Mouse (Mus musculus): Measurements from ENCODE around the gene Exoc8. TPM values are rescaled to one million over a fixed set of nuclear protein-coding genes. Genes with fewer than 3 reads are reported as not detected.

Gene Exoc8
- polyA plus RNA-seq, 1 experiment from 2014 or later = 11.7 TPM

Other genes starting within 250 kb of the Exoc8 start
- gene 2310022B05Rik, start 234.3 kb downstream of the Exoc8 start, polyA plus RNA-seq (2015; fragmentation: Nextera tagmentation; extraction: Ambion mirVana) = 17.0 and 23.2 TPM in 2 replicates
- gene Ttc13, start 175.7 kb downstream of the Exoc8 start, polyA plus RNA-seq (2015; fragmentation: Nextera tagmentation; extraction: Ambion mirVana) = 61.6 and 62.4 TPM in 2 replicates
- 32.1 and 33.6 TPM in 2 replicates for gene Arv1, start 175.6 kb downstream of the Exoc8 start, polyA plus RNA-seq (2015; fragmentation: Nextera tagmentation; extraction: Ambion mirVana)
- 0.90 and 1.9 TPM in 2 replicates for gene Fam89a, start 145.9 kb downstream of the Exoc8 start, polyA plus RNA-seq (2015; fragmentation: Nextera tagmentation; extraction: Ambion mirVana)
- gene Trim67, start 104.6 kb downstream of the Exoc8 start, polyA plus RNA-seq (2015; fragmentation: Nextera tagmentation; extraction: Ambion mirVana) = 25.9 and 27.0 TPM in 2 replicates
- gene Gnpat, start 34.7 kb downstream of the Exoc8 start, polyA plus RNA-seq (2015; fragmentation: Nextera tagmentation; extraction: Ambion mirVana) = 73.8 and 79.9 TPM in 2 replicates
- gene 2810004N23Rik, start 34.6 kb downstream of the Exoc8 start, polyA plus RNA-seq (2015; fragmentation: Nextera tagmentation; extraction: Ambion mirVana) = 21.5 and 25.5 TPM in 2 replicates
- 5.9 and 8.1 TPM in 2 replicates for gene Sprtn, start 181 bp upstream of the Exoc8 start, polyA plus RNA-seq (2015; fragmentation: Nextera tagmentation; extraction: Ambion mirVana)
- gene Egln1, start 51.6 kb upstream of the Exoc8 start, polyA plus RNA-seq (2015; fragmentation: Nextera tagmentation; extraction: Ambion mirVana) = 14.3 and 14.8 TPM in 2 replicates
- gene Tsnax, start 115.3 kb upstream of the Exoc8 start, polyA plus RNA-seq (2015; fragmentation: Nextera tagmentation; extraction: Ambion mirVana) = 210 and 220 TPM in 2 replicates
- 2.0 and 2.6 TPM in 2 replicates for gene Disc1, start 156.5 kb upstream of the Exoc8 start, polyA plus RNA-seq (2015; fragmentation: Nextera tagmentation; extraction: Ambion mirVana)